Mouse (Mus musculus): Measurements from ENCODE around the gene Hist1h2af. TPM values are rescaled to one million over a fixed set of nuclear protein-coding genes. Genes with fewer than 3 reads are reported as not detected.
"Not testable (repeated sequence)": the region's sequence is repeated elsewhere in the genome, so short reads cannot be mapped to it uniquely, and the experiment has no call there.

Hist1h2af gene
- total RNA-seq, 2 experiments from 2014 or later = 49.0 to 131 TPM

DNA sequence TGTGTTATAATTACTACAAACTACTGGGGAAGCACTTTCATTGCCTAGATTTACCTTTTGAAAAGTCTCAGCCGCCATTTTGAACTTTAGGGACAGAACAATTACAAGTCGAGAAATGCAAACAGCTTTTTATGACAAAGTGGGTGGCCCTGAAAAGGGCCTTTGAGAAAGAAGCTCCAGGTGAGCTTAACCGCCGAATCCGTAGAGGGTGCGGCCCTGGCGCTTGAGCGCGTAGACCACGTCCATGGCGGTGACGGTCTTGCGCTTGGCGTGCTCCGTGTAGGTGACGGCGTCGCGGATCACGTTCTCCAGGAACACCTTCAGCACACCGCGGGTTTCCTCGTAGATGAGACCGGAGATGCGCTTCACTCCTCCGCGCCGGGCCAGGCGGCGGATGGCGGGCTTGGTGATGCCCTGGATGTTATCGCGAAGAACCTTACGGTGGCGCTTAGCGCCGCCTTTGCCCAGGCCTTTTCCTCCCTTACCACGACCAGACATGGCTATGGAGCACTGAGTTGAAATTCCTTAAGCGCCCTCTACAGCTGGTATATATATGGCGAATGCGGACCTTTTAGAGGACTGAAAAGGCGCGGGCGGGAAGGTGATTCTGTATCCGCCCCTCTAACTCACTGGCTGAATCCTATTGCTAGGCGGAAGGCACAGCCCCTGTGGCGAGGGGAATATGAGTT is 17.6 kb downstream of the Hist1h2af start, which contains the start of gene Hist1h4f:
Gene Hist1h4f (minus strand): TSS at position 503 of the 689 bp plus-strand sequence.
- peak; percentile 68 to 83 for DNase-seq
- intact Hi-C loops (cut with DNase I) = not testable (repeated sequence)

DNA sequence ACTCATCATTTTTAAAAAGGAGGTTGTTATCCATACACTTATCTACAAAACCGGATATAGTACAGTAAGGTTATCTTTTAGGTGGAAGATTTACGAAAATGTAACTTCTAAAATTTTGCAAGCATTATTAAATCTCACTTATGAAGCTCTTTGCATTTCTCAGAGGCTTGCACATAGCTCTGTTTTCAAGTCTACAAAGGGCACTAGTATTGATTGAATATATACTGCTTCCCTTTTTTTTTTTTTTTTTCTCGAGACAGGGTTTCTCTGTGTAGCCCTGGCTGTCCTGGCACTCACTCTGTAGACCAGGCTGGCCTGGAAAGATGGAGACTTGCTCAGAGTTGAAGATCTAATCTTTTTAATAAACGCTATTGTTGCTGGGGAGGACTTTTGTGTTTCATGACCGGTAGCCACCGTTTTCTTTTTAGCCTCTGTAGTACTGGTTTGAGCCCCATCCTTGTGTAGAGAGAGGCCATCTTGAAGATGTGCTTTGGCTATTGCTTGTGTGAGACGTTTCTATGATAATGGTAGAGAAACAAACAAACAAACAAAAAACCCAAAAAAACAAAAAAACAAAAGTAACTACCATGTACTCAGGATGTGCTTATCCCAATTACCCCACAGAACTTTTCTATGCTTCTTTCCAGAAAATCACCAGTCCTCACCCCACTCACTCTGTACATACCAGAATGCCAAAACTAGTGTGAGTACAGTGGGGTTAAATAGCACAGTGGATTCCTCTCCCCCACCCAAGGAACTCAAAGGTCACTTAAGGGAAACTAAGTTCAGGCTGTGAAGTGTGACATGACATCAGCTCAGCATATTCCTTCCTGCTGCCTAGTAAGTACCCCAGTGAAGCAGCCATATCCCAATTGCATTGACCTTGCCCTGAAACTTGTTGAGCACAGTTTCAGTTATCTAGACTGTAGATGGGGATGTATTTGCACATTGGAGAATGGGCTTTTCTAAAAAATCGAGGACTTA is 18.5 kb downstream of the Hist1h2af start:
- DNase-seq = no peak
- intact Hi-C loops (cut with DNase I) = no loop called here

DNA sequence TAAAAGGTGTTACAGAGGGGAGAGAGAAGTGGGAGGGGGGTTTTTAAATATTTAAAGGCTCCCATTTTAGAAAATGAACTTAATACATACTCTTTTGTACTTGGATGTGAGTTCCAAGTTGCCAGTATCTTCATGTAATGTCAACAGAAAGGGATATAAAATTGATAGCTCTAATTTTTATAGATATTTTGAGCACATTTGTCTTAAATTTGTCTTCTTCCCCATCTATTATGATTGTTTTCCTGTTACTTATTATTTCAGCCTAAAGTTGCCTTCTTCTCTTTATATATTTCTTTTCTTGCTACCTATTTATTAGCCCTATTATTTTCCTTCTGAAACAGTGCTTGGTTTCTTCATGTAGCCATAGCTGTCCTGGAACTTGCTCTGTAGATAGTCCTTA is 19.3 kb downstream of the Hist1h2af start, which contains the start of gene Hist1h1d:
Gene Hist1h1d (plus strand): TSS at position 301 of the 400 bp plus-strand sequence.
- no peak for DNase-seq
- intact Hi-C loops (cut with DNase I) = no loop called here

DNA sequence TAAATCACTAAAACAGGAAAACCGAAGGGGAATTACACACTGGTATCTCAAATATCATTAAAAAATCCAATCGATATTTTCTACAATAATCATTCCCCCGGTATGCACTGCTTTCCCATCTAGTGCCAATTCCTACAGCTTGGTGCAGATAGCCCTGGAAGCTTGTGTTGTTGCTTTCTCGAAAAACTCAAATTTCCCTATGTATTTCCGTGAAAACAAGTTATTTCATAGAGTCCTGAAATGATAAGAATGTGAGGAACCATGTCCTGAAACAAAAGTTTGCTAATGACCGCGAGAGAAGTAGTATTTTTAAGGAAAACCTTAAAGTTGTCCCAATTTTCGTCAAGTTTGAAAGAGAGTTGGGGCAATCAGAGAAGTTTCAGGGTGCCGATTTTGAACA is 20.7 kb downstream of the Hist1h2af start:
- no peak for DNase-seq
- intact Hi-C loops (cut with DNase I) = no loop called here

DNA sequence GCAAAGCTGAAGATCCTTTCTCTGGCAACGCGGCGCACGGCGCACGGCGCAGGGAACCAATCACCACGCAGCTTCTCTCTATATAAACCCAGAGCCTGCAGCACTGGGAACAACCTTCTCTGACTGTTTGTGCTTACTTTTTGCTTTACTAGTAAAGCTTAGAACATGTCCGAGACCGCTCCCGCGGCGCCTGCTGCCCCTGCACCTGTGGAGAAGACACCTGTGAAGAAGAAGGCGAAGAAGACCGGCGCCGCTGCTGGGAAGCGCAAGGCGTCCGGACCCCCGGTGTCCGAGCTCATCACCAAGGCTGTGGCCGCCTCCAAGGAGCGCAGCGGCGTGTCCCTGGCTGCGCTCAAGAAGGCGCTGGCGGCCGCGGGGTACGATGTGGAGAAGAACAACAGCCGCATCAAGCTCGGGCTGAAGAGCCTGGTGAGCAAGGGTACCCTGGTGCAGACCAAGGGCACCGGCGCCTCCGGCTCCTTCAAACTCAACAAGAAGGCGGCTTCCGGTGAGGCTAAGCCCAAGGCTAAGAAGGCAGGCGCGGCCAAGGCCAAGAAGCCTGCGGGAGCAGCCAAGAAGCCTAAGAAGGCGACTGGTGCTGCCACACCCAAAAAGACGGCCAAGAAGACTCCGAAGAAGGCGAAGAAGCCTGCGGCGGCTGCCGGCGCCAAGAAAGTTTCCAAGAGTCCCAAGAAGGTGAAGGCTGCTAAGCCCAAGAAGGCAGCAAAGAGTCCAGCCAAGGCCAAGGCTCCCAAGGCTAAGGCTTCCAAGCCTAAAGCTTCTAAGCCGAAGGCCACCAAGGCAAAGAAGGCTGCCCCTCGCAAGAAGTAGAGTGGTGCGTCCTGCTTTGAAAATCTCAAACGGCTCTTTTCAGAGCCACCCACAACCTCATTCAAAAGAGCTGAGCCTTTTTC is 21.5 kb downstream of the Hist1h2af start:
- DNase-seq = peak; percentile 65 to 75
- intact Hi-C loops (cut with DNase I) = no loop called here

DNA sequence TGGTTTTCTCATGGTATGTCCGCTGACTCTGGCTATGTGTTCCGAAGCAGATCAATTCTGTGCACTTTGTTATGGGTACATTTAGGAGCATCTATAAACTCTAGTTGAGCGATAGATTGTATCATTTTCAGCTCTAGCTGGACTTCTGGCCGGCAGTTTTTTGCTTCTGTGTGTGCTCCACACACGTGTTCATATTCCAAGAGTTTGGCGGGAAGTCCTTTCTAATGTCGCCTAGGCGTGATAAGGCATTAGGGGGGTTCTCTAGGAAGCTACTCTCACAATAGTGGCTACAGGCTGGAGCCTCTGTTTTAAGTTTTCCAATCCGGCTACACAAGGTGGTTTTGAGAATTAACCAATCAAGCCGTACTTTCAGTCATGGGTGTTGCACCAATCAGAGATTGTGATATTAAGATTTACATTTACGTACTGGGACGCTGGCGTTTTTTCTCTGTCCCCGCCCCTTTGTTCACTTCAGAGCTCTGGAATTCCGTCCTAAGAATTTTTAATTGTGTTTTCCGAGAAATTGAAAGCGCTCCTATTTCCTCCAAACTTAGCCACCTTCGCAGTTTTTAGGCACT is 22.2 kb downstream of the Hist1h2af start:
- intact Hi-C loops (cut with DNase I) = no loop called here

DNA sequence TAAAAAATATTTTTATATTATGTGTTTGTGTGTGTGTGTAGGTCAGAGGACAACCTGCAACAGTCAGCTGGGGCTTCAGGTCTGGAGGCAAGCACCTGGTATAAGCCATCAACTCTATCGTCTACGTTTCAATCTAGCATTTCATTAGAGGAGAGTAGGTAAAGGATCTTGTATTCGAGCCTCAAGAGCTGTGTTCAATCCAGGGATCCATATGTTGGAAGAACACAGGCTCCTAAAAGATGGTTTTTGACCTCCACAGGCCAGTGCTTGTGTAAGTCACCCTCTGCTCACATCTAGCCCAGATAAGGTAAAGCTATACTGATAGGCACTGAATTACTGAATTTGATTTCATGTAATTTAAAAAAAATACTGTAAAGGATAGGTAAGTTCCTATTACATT is 23.2 kb downstream of the Hist1h2af start:
- DNase-seq = no peak
- intact Hi-C loops (cut with DNase I) = no loop called here

More for the DNA sequence above, 22.2 kb downstream of the Hist1h2af start:
- DNase-seq = peak; percentile 41 to 62

DNA sequence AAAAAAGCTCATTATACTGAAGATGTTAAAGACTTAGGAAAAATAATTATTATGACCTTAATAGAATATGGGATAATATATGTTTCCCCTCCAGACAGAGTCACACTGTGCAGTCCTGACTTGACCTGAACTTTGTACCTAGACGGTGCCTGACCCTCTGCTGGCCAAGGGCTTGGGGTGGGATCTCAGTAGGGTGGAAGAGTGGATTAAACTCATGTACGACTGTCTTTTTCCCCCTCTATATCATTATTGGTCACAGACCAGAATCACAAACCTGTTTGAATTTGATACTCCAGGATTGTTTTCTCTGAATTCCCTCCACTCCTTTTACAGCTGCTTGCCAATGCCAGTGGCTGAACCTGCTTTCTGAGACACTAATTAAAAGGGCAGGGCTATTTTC is 27.0 kb downstream of the Hist1h2af start:
- DNase-seq; intact Hi-C loops (cut with DNase I): not testable (repeated sequence)

DNA sequence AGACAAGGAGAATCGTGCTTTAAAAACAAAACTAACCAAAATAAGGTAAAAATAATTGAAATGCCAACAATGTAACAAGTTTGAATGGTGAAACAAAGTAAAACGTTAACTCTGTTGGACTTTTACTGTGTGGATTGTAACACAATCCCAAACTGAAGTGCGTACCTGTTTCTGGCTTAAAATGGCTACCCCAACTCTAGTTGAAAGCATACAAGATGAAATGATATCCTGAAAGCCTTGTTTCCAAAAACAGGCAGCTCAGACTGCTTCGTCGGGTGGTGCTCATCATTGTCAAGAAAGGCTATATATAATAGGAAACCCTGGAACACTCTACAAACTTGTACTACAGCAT is 27.8 kb downstream of the Hist1h2af start:
- DNase-seq; intact Hi-C loops (cut with DNase I): not testable (repeated sequence)

DNA sequence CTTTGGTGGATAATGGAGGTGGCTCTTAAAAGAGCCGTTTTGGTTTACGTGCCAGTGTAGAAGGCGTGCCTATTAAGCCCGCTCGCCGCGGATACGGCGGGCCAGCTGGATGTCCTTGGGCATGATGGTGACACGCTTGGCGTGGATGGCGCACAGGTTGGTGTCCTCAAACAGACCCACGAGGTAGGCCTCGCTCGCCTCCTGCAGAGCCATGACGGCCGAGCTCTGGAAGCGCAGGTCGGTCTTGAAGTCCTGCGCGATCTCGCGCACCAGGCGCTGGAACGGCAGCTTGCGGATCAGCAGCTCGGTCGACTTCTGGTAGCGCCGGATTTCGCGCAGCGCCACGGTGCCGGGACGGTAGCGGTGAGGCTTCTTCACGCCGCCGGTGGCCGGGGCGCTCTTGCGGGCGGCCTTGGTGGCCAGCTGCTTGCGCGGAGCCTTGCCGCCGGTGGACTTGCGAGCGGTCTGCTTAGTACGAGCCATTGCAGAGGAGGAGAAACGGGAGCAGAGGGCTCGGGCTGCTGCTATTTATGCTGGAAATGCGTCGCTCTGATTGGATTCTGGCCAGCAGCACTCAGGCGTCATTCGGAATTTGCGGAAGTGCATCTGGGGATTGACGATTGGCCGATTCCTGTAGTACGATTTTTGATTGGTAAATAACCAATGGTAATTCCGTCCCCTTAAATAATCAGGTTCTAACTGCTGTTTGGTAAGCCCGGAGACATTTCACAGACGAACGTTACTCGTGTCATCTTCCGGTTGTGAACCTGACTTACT is 28.4 kb downstream of the Hist1h2af start, which contains the start of gene Hist1h3e:
Gene Hist1h3e (minus strand): TSS at position 487 of the 777 bp plus-strand sequence.
- intact Hi-C loops (cut with DNase I) = not testable (repeated sequence)
- DNase-seq = peak; percentile 89 to 94

DNA sequence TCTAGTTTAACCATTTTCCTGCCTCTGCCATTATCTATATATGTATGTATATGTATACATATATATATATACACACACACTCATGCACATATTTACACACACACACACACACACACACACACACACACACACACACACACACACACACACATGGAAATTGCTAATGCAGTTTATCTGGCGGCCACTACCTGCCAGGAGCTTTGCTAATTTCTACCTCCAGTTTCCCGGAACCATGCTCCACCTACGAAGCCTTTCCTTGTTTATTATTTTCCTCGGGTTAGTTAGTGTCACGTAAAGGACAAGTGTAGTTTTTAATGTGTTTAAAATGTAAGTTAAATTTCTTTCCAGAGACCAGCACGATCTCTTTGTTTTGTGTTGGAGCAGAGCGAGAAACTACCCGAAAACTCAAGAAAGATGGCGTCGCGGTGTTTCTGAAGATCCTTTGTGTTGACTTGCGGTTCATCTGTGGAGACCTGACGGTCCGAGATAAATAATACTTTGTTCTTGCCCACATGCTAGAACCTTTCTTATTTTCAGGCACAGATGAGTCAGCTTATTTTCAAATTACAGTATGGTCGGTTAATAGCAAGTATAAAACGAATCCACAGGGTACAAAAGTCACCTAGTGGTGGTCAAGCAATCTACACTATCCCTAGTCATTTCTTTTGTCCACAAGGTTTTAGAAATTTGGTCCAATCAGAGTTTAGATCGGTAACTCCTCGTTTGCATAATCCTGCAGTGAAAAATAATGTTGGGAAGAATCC is 29.2 kb downstream of the Hist1h2af start:
- DNase-seq = peak in 1 of 2 experiments; percentile 40

DNA sequence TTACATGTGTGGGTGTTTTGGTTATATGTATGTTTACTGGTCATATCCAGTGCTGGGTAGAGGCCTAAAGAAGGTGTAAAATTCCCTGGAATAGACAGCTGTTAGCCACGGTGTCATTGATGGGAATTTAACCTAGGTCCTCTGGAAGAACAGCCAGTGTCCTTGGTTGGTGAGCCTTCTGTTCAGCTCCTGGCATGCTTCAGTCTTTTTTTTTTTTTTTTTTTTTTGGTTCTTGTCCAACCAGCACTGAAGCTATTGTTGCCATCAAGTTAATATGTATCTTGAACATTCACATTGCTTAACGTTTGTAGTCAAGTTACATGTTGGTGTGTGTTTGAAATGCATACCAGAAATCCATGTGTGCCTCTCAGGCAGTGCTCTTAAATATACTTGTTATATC is 30.8 kb downstream of the Hist1h2af start:
- no peak for DNase-seq
- intact Hi-C loops (cut with DNase I) = no loop called here

More for the DNA sequence above, 29.2 kb downstream of the Hist1h2af start:
- intact Hi-C loops (cut with DNase I) = no loop called here

DNA sequence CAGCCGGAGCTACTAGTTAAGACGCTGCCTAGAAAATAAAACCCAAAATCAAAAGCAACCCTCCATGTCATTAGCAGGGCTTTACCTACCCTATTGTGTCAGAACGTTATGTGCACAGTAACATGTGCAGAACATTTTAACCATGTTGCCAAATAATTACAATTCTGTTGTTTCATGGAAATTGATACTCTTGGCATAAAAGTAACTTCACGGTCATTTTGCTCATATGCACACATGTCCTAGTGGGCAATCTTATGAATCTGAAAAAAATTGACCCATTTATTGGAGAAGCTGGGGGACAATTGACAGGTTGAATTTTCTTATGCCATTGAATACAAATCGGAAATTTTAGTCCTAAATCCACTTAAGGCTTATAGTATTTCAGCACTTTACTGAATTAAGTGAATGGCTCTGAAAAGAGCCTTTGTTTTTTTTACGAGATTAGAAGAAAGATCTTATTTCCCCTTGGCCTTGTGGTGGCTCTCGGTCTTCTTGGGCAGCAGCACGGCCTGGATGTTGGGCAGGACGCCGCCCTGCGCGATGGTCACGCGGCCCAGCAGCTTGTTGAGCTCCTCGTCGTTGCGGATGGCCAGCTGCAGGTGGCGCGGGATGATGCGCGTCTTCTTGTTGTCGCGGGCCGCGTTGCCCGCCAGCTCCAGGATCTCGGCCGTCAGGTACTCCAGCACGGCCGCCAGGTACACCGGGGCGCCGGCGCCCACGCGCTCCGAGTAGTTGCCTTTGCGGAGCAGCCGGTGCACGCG is 36.7 kb downstream of the Hist1h2af start:
- intact Hi-C loops (cut with DNase I) = loop anchor here (5.0 kb wide), 1 partner anchor 1533 kb away; the partner anchor contains the start of genes Hist1h2ah and Hist1h2bk

DNA sequence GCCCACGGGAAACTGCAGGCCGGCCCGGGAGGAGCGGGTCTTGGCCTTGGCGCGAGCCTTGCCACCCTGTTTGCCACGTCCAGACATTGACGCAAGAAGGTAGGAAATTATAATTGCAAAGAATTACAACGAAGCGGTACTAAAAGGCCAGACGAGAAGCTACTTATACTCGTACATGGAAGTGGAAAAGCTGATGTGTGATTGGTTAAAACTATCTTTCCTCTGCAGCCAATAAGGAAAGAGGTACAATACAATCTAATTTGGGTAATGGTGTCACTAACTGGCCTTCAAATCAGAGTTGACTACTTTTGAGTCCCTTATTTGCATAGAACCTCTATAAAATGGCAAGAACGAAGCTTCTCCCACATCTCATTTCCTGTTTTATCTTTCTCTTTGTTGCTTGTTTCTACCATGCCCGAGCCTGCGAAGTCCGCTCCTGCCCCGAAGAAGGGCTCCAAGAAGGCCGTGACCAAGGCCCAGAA is 37.4 kb downstream of the Hist1h2af start, which contains the start of the genes Hist1h2ae and Hist1h2bg:
Gene Hist1h2ae (minus strand): TSS at position 199 of the 482 bp plus-strand sequence.
Gene Hist1h2bg (plus strand): TSS at position 375 of the 482 bp plus-strand sequence.
- intact Hi-C loops (cut with DNase I) = loop anchor here (5.0 kb wide), 1 partner anchor 1534 kb away; the partner anchor contains the start of genes Hist1h2ah and Hist1h2bk
- peak; percentile 51 to 55 for DNase-seq

More for the DNA sequence above, 36.7 kb downstream of the Hist1h2af start:
- not testable (repeated sequence) for DNase-seq

DNA sequence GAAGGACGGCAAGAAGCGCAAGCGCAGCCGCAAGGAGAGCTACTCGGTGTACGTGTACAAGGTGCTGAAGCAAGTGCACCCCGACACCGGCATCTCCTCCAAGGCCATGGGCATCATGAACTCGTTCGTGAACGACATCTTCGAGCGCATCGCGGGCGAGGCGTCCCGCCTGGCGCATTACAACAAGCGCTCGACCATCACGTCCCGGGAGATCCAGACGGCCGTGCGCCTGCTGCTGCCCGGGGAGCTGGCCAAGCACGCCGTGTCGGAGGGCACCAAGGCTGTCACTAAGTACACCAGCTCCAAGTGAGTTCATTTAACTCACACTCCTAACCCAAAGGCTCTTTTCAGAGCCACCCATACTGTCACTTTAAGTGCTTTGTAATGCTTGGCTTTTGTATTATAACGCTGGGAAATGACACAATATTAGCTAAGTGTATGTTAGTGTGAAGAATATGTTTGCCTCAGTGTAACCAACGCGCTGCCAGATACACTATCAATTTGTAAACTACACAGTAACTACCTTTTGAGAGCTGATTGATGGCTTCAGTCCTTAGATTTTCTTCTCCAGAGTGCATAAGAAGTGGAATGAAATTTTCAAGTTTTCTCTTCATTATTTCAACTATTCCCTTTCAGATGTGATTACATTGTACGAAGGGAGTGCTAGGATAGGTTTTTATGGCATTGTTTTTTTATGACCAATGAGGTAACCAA is 38.0 kb downstream of the Hist1h2af start:
- DNase-seq = not testable (repeated sequence)
- intact Hi-C loops (cut with DNase I) = loop anchor here (5.0 kb wide), 1 partner anchor 1534 kb away; the partner anchor contains the start of genes Hist1h2ah and Hist1h2bk

Data from heart, postnatal 14 days (tissue).